Mouse (Mus musculus) stomach, embryonic 15.5 days (tissue): Measurements from ENCODE around the gene Ppara. TPM values are rescaled to one million over a fixed set of nuclear protein-coding genes. Genes with fewer than 3 reads are reported as not detected.

Experiments
- ATAC-seq: fragments of 200-750 bp; cut with Nextera tagmentation; 2 replicates; pipeline ENCODE4 v1.8.0; 2017; ENCODE audit warnings: low read depth, moderate number of reproducible peaks, moderate TSS enrichment; ENCODE audit not compliant: insufficient read depth, low FRiP score
- H3K27ac ChIP-seq: fragments of 300-500 bp; sonication (generic); 2 replicates; pipeline ENCODE4 v1.5.1; 2015; ENCODE audit warnings: mild to moderate bottlenecking, inconsistent platforms
- H3K27me3 ChIP-seq: fragments of 300-500 bp; sonication (generic); replicated peaks from 2 replicates; pipeline ENCODE4 v1.6.1; 2015; ENCODE audit warnings: inconsistent platforms
- H3K36me3 ChIP-seq: fragments of 300-500 bp; sonication (generic); 2 replicates; pipeline ENCODE4 v1.6.1; 2015; ENCODE audit warnings: inconsistent platforms
- H3K4me1 ChIP-seq: fragments of 300-500 bp; sonication (generic); 2 replicates; pipeline ENCODE4 v1.6.1; 2015; ENCODE audit warnings: inconsistent platforms
- H3K4me2 ChIP-seq: fragments of 300-500 bp; sonication (generic); 2 replicates; pipeline ENCODE4 v1.6.1; 2015; ENCODE audit warnings: mild to moderate bottlenecking, inconsistent platforms
- H3K4me3 ChIP-seq: fragments of 300-500 bp; sonication (generic); replicated peaks from 2 replicates; pipeline ENCODE4 v1.5.1; 2015; ENCODE audit warnings: inconsistent platforms
- H3K9ac ChIP-seq: fragments of 300-500 bp; sonication (generic); 2 replicates; pipeline ENCODE4 v1.6.1; 2015; ENCODE audit warnings: inconsistent platforms
- H3K9me3 ChIP-seq: fragments of 300-500 bp; sonication (generic); 2 replicates; pipeline ENCODE4 v1.6.1; 2016; ENCODE audit warnings: inconsistent platforms
- WGBS: fragments of 180-500 bp; shearing (Covaris S2); methylation state at CpG from one replicate; pipeline ENCODE4 v1.1.7; 2015; 5-methylcytosine and 5-hydroxymethylcytosine counted together
- polyA plus RNA-seq: library from polyadenylated mRNA; unstranded; fragments of >200 nt; fragmentation: Nextera tagmentation; extraction: Ambion mirVana; gene quantifications from 2 replicates; pipeline ENCODE4 v1.2.1, GENCODE M21; 2015

The Ppara gene
- polyA plus RNA-seq, 1 experiment from 2014 or later = 9.6 TPM

DNA sequence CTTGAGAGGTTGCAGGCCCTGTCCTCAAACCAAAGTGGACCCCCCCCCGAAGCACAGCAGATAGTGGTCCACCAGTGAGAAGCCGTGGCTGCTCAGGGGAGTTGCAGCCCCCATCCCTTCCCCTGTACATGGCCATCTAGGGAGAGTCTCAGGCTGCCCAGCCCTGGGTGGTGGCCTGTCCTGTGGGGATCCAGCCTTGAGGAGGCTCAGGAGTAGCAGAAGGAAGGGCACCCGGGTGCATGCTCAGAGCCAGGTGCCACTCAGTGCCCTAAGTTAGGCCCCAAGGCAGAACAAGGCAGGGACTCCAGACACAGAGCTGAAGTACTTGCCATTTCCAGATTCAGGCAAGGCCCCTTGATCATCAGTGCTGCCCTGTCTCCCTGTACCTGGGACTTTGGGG, 19.7 kb upstream of the Ppara start:
- no peak overlapping the region for H3K9ac ChIP-seq
- ATAC-seq = no peak
- no peaks in the 10 kb centered on the region for H3K4me1 ChIP-seq
- H3K9me3 ChIP-seq = no peaks in the 10 kb centered on the region
- H3K27me3 ChIP-seq = no peaks in the 10 kb centered on the region
- H3K4me2 ChIP-seq = no peak overlapping the region
- H3K4me3 ChIP-seq = no peak overlapping the region
- H3K36me3 ChIP-seq = no peaks in the 10 kb centered on the region
- 75% methylated on average over 3 of the region's 3 CpGs for WGBS
- H3K27ac ChIP-seq = no peak overlapping the region

DNA sequence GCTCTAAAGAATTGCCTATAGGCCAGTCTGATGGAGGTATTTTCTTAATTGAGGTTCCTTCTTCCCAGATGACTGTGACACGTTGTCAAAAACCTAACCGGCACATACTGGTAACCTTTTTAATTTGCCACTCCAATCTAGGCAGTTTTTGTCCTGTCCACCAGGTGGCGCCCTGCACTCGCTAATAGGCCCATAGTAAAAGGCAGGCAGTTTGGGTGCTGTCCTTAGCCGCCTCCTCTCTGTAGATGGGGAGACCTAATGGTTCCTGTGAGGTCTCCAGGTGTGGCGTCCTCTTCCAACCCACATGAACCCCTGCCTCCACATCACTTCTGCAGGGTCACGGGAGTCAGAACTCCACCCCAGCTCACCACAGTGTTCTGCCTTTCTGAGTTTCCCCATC, 18.7 kb upstream of the Ppara start:
- Histone ChIP-seq H3K4me2 (no peak overlapping the region), H3K9me3 (no peaks in the 10 kb centered on the region), H3K27ac (no peak overlapping the region), H3K9ac (no peak overlapping the region), H3K36me3 (no peaks in the 10 kb centered on the region), H3K4me1 (no peaks in the 10 kb centered on the region), H3K4me3 (no peak overlapping the region), H3K27me3 (no peaks in the 10 kb centered on the region)
- peak; percentile 25; the same call in 1 of the 2 replicates for ATAC-seq
- WGBS = 7% methylated on average over 7 of the region's 7 CpGs

DNA sequence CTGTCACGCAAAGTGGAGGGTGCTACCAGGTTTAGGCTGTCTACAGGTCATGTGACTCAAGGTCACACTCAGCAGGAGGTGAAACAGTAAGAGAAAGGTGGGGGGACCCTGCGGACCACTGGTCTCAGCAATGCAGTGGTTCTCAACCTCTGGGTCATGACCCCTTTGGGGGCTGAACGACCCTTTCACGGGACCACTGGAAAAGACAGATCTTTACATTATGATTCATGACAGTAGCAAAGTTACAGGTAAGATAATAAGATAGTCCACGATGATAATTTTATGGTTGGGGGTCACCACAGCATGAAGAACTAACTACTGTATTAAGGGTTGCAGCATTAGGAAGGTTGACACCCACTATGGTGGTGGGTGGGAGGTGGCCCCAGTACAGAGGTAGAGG, 18.2 kb upstream of the Ppara start:
- Histone ChIP-seq H3K27ac (no peak overlapping the region), H3K4me1 (no peaks in the 10 kb centered on the region), H3K27me3 (no peaks in the 10 kb centered on the region), H3K9me3 (no peaks in the 10 kb centered on the region), H3K9ac (no peak overlapping the region), H3K4me3 (no peak overlapping the region), H3K36me3 (no peaks in the 10 kb centered on the region), H3K4me2 (no peak overlapping the region)
- WGBS = 72% methylated on average over 5 of the region's 5 CpGs
- no peak for ATAC-seq

DNA sequence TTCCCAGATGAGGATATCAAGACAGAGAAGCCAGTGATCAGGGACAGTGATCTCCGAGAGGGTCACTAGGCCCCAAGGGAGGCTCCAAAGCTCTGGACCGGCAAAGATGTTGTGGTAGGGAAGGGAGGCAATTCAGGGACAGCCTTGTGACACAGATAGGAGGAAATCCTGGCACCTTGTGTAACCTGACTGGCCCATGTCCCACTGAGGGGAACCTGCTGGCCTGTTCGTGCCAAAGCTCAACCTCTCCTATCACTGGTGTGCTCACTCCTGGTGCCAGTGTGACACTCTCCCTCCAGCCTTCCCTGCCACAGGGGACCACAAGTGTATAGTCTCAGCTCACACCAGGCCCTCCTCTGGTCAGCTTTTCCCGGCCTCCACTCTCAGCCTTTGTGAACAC, 17.8 kb upstream of the Ppara start:
- Histone ChIP-seq H3K36me3 (no peaks in the 10 kb centered on the region), H3K4me3 (no peak overlapping the region), H3K27ac (no peak overlapping the region), H3K27me3 (no peaks in the 10 kb centered on the region), H3K9me3 (no peaks in the 10 kb centered on the region), H3K4me2 (no peak overlapping the region), H3K9ac (no peak overlapping the region), H3K4me1 (no peaks in the 10 kb centered on the region)
- ATAC-seq = no peak
- WGBS = 57% methylated on average over 4 of the region's 4 CpGs

GRCm38 (mm10) chr15:85717800-85718199, 17.0 kb upstream of the Ppara start:
- H3K9me3 ChIP-seq = no peaks in the 10 kb centered on the region
- WGBS = 70% methylated on average over 2 of the region's 2 CpGs
- H3K27ac ChIP-seq = no peak overlapping the region
- H3K4me3 ChIP-seq = no peak overlapping the region
- no peaks in the 10 kb centered on the region for H3K27me3 ChIP-seq
- no peaks in the 10 kb centered on the region for H3K36me3 ChIP-seq
- no peak for ATAC-seq
- H3K9ac ChIP-seq = no peak overlapping the region
- H3K4me2 ChIP-seq = no peak overlapping the region
- no peaks in the 10 kb centered on the region for H3K4me1 ChIP-seq

- H3K36me3 ChIP-seq = no peaks in the 10 kb centered on the region
- H3K4me3 ChIP-seq = no peak overlapping the region
- WGBS = 69% methylated on average over 7 of the region's 7 CpGs
- H3K9ac ChIP-seq = no peak overlapping the region
- no peak for ATAC-seq
- no peaks in the 10 kb centered on the region for H3K9me3 ChIP-seq
- H3K27me3 ChIP-seq = no peaks in the 10 kb centered on the region
- H3K4me1 ChIP-seq = no peaks in the 10 kb centered on the region
- no peak overlapping the region for H3K4me2 ChIP-seq
- H3K27ac ChIP-seq = no peak overlapping the region
Observed at GRCm38 (mm10) chr15:85719017-85719416, 15.8 kb upstream of the Ppara start.

DNA sequence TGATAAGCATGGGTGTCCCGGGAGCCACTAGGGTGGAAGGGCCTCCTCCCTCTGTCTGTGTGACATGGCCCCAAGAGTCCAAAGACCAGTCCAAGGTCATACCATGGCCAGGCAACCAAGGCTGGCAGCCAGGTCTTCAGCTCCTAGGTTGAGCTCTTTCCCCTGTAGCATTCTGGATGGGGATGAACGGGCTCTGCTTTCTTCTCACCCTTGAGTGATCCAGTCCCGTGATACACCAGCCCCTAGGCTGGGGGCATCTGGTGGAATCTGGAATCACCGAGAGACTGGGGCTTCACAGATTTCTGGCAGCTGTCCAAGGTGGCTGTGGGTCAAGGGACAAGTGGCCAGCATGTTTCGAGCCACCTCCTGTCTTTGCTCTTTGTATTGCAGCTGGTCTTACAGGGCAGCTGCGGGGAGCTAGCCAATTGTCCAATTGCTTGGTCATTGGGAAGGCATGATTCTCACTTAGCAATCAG, 14.4 kb upstream of the Ppara start:
- no peak overlapping the region for H3K4me3 ChIP-seq
- H3K4me1 ChIP-seq = no peaks in the 10 kb centered on the region
- no peaks in the 10 kb centered on the region for H3K9me3 ChIP-seq
- H3K27ac ChIP-seq = no peak overlapping the region
- ATAC-seq = no peak
- 55% methylated on average over 6 of the region's 6 CpGs for WGBS
- no peaks in the 10 kb centered on the region for H3K36me3 ChIP-seq
- no peak overlapping the region for H3K4me2 ChIP-seq
- H3K9ac ChIP-seq = no peak overlapping the region
- H3K27me3 ChIP-seq = no peaks in the 10 kb centered on the region

DNA sequence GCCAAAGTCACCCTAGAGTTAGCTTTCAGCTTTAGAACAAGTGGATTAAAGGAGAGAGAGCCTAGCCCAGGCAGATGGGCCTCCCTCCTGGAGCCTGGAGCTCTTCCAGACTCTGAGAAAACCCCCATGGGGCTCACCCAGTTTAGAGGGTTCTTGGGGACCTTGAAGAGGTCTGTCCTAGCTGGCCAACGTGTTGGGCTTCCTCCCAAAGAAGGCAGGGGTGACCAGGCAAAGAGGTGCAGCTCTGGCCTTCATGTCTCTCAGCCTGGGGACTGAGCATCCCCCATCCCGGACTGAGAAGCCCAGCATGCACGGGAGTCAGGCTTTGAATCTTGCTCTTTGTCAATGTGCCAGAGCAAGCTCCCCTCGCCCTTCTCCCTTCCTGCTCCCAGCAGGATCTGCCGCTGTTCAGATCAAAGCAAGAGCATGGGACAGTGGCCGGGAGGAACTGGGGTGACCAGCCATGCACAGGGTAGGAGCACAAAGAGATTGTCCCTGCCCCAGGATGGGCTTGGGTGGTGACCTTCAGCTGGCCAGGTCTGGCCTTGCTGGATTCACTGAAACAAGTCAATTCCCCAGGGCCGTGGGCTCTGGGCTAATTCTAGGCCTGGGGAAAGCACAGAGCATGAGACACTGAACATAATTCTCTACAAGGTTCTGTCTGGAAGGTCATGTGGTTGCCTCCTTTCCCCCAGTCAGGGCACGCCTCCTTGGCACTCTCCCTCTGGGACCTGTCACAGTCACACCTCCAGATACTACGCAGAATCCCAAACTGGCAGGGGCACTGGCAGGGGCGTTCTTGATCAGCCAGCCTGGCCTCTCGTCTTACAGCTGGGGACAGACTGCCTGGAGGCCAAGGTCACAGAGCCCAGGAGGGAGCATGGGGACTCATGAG, 10.3 kb upstream of the Ppara start:
- H3K27me3 ChIP-seq = no peaks in the 10 kb centered on the region
- H3K4me3 ChIP-seq = no peak overlapping the region
- no peak overlapping the region for H3K4me2 ChIP-seq
- H3K9me3 ChIP-seq = no peaks in the 10 kb centered on the region
- no peak overlapping the region for H3K9ac ChIP-seq
- WGBS = 40% methylated on average over 11 of the region's 11 CpGs
- no peak for ATAC-seq
- no peaks in the 10 kb centered on the region for H3K4me1 ChIP-seq
- H3K27ac ChIP-seq = no peak overlapping the region
- no peaks in the 10 kb centered on the region for H3K36me3 ChIP-seq

- no peak overlapping the region for H3K9ac ChIP-seq
- no peaks in the 10 kb centered on the region for H3K4me1 ChIP-seq
- WGBS = 81% methylated on average over 5 of the region's 5 CpGs
- no peaks in the 10 kb centered on the region for H3K9me3 ChIP-seq
- peaks cover 13% of the 10 kb centered on the region for H3K27me3 ChIP-seq
- ATAC-seq = no peak
- no peak overlapping the region for H3K4me3 ChIP-seq
- H3K4me2 ChIP-seq = no peak overlapping the region
- H3K27ac ChIP-seq = peak overlapping the region; percentile 3; the same call in 1 of the 2 replicates
- no peaks in the 10 kb centered on the region for H3K36me3 ChIP-seq
Observed at GRCm38 (mm10) chr15:85728224-85728623, 6.6 kb upstream of the Ppara start.

DNA sequence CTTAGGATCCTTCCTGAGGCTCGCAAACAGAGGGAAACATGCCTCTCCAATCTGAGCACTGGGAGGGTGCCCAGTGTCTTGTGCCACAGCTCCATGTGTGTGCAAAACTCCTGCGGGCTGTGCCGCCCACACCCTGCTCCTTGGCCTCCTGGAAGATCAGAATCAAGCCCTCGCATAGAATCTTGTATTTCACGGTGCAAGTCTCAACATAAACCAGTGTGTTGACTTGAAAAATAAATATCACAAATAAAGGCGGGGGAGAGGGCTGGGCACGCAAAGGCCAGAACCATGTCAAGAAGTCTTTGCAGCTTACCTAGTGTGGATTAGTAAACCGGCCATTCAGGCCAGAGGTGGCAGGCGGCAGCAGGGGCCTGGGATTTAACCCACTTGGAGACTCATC, 5.5 kb upstream of the Ppara start:
- 67% methylated on average over 9 of the region's 9 CpGs for WGBS
- no peak overlapping the region for H3K9ac ChIP-seq
- no peaks in the 10 kb centered on the region for H3K9me3 ChIP-seq
- H3K4me2 ChIP-seq = no peak overlapping the region
- H3K27me3 ChIP-seq = peaks cover 21% of the 10 kb centered on the region
- no peak for ATAC-seq
- 0 out of 2 replicates have a peak, but pooled peaks cover 2% of the 10 kb centered on the region for H3K4me1 ChIP-seq
- no peaks in the 10 kb centered on the region for H3K36me3 ChIP-seq
- no peak overlapping the region for H3K4me3 ChIP-seq
- H3K27ac ChIP-seq = peak overlapping the region; percentile 3; the same call in 1 of the 2 replicates

- H3K36me3 ChIP-seq = no peaks in the 10 kb centered on the region
- peaks cover 29% of the 10 kb centered on the region for H3K27me3 ChIP-seq
- H3K4me1 ChIP-seq = 0 out of 2 replicates have a peak, but pooled peaks cover 6% of the 10 kb centered on the region
- H3K4me2 ChIP-seq = no peak overlapping the region
- no peaks in the 10 kb centered on the region for H3K9me3 ChIP-seq
- no peak for ATAC-seq
- no peak overlapping the region for H3K9ac ChIP-seq
- 53% methylated on average over 2 of the region's 2 CpGs for WGBS
- H3K27ac ChIP-seq = no peak overlapping the region
- H3K4me3 ChIP-seq = no peak overlapping the region
Observed at GRCm38 (mm10) chr15:85730027-85730426, 4.8 kb upstream of the Ppara start.

GRCm38 (mm10) chr15:85731885-85732603, 2.7 kb upstream of the Ppara start:
- Histone ChIP-seq H3K9ac (no peak overlapping the region), H3K4me2 (no peak overlapping the region), H3K27ac (no peak overlapping the region), H3K27me3 (peaks cover 40% of the 10 kb centered on the region), H3K4me3 (no peak overlapping the region), H3K4me1 (peaks cover 10% of the 10 kb centered on the region; the same call in 1 of the 2 replicates), H3K36me3 (no peaks in the 10 kb centered on the region), H3K9me3 (no peaks in the 10 kb centered on the region)
- no peak for ATAC-seq
- 75% methylated on average over 3 of the region's 3 CpGs for WGBS
